Mouse (Mus musculus): ENCODE data around the gene Blm. TPM values are rescaled to one million over a fixed set of nuclear protein-coding genes. Genes with fewer than 3 reads are reported as not detected.

Gene Blm
- total and polyA plus RNA-seq, 3 experiments, result 24.1 to 56.2 (median 36.4) TPM

DNA sequence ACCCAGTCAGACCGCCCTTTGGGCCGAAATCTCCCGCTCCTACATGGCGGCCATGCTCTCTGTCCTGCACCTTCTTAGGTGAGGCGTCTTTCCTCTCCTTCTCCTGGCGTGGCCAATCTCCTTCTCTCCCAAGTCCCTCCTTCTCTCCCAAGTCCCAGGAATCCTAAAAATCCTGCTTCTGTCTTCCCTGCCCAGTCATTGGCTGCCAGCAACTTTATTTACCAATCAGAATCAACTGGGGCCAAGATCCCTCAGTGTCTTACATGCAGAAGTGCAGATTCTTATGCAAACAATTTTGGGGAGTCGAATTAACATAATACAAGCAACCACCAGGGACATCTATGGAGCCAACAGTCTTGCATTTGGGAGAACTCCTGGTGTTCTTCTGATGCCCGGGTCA is 33.1 kb upstream of the Blm start:
- peaks cover 11% of the 10 kb centered on the region for H3K27me3 ChIP-seq (replicated peaks)
- no peak overlapping the region for H3K9ac ChIP-seq (ENCODE audit: insufficient read depth, low read depth)
- no peak overlapping the region for H3K4me3 ChIP-seq (replicated peaks in 1 of 3; ENCODE audit: low read depth in 2 of 3, low read length in 2 of 3, poor library complexity in 1 of 3)
- peaks cover 0 to 6% of the 10 kb centered on the region in 2 experiments; a peak in 1 of 4 replicates for H3K4me1 ChIP-seq (ENCODE audit: control insufficient read depth in 1 of 2, insufficient read depth in 2 of 2)
- H3K9me3 ChIP-seq (replicated peaks; ENCODE audit: low read length), result peaks cover 5% of the 10 kb centered on the region
- no peaks in the 10 kb centered on the region for H3K79me2 ChIP-seq (replicated peaks; ENCODE audit: control insufficient read depth, extremely low read depth, insufficient read depth, poor library complexity, severe bottlenecking)
- dilution Hi-C loops (cut with MboI; ENCODE audit: extremely low pct_ligation_motif_present, extremely low pct_unique_long_range_greater_than_20kb, low sequenced_read_pairs) (loop anchor here (25.0 kb wide), 1 partner anchor 181 kb away; the partner anchor contains the start of gene Fes), in situ Hi-C loops (cut with MboI; ENCODE audit: low pct_ligation_motif_present, low pct_unique_long_range_greater_than_20kb, low sequenced_read_pairs) (no loop called here)
- no peak overlapping the region for H3K27ac ChIP-seq (ENCODE audit: insufficient read depth, low read depth)
- no peak for DNase-seq (ENCODE audit: extremely low read depth)
- TF ChIP-seq ZNF384 (IDR thresholded peaks at IDR 0.05; ENCODE audit: low read depth, low read length), result no peak
- no peaks in the 10 kb centered on the region for H3K36me3 ChIP-seq (replicated peaks in 1 of 2; ENCODE audit: control insufficient read depth in 1 of 2, insufficient read depth in 1 of 2, low read length in 1 of 2)
- H3K4me2 ChIP-seq (ENCODE audit: insufficient read depth, low read depth, poor library complexity, severe bottlenecking), result no peak overlapping the region

DNA sequence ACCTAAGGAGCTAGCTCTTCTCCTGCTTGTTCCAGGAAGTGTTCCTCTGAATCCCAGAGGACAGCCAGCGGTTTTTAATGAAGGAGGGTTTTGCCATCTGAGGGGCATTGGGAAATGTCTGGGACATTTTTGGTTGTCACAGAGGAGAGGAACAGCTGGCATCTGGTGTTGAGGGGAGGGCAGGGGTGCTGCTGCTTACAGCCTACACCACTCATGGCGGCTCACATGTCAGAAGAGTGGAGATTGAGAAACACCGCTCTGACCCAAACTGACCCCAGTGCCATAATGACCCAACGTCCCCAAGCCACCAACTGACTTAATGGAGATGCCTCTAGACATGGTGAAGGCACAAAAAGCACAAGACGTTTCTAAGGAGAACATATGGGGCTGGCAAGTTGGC is 27.0 kb upstream of the Blm start:
- Histone ChIP-seq H3K79me2 (replicated peaks; ENCODE audit: control insufficient read depth, extremely low read depth, insufficient read depth, poor library complexity, severe bottlenecking) (no peaks in the 10 kb centered on the region), H3K27ac (ENCODE audit: insufficient read depth, low read depth) (no peak overlapping the region), H3K9me3 (replicated peaks; ENCODE audit: low read length) (peaks cover 2% of the 10 kb centered on the region), H3K4me3 (replicated peaks in 1 of 3; ENCODE audit: low read depth in 2 of 3, low read length in 2 of 3, poor library complexity in 1 of 3) (no peak overlapping the region), H3K9ac (ENCODE audit: insufficient read depth, low read depth) (no peak overlapping the region), H3K4me2 (ENCODE audit: insufficient read depth, low read depth, poor library complexity, severe bottlenecking) (no peak overlapping the region), H3K36me3 (replicated peaks in 1 of 2; ENCODE audit: control insufficient read depth in 1 of 2, insufficient read depth in 1 of 2, low read length in 1 of 2) (no peaks in the 10 kb centered on the region), H3K4me1 (ENCODE audit: control insufficient read depth in 1 of 2, insufficient read depth in 2 of 2) (no peaks in the 10 kb centered on the region), H3K27me3 (replicated peaks) (peaks cover 8% of the 10 kb centered on the region)
- dilution Hi-C loops (cut with MboI; ENCODE audit: extremely low pct_ligation_motif_present, extremely low pct_unique_long_range_greater_than_20kb, low sequenced_read_pairs) (loop anchor here (25.0 kb wide), 1 partner anchor 175 kb away; the partner anchor contains the start of gene Fes), in situ Hi-C loops (cut with MboI; ENCODE audit: low pct_ligation_motif_present, low pct_unique_long_range_greater_than_20kb, low sequenced_read_pairs) (no loop called here)
- no peak for DNase-seq (ENCODE audit: extremely low read depth)
- TF ChIP-seq KAT2A (IDR thresholded peaks at IDR 0.05; ENCODE audit: insufficient replicate concordance, low read length) (no peak), MEF2A (IDR thresholded peaks at IDR 0.05; ENCODE audit: borderline replicate concordance, low read depth, low read length) (no peak), E2F4 (IDR thresholded peaks at IDR 0.05; ENCODE audit: insufficient replicate concordance, low read depth, low read length) (no peak), SIN3A (IDR thresholded peaks at IDR 0.05; ENCODE audit: low read length) (no peak), POLR2AphosphoS2 (IDR thresholded peaks at IDR 0.05; ENCODE audit: low read depth, low read length) (no peak), RCOR1 (conservative IDR thresholded peaks at IDR 0.05; ENCODE audit: low read depth, low read length) (no peak), SMC3 (IDR thresholded peaks at IDR 0.05; ENCODE audit: low read depth, low read length) (no peak), MXI1 (IDR thresholded peaks at IDR 0.05; ENCODE audit: low read depth, low read length) (no peak), USF2 (conservative IDR thresholded peaks at IDR 0.05; ENCODE audit: low read depth, low read length) (no peak), EP300 (IDR thresholded peaks at IDR 0.05; ENCODE audit: low read length) (no peak), ZMIZ1 (IDR thresholded peaks at IDR 0.05; ENCODE audit: low read depth, low read length) (no peak), ZC3H11A (IDR thresholded peaks at IDR 0.05; ENCODE audit: low read depth, low read length) (no peak), CHD2 (IDR thresholded peaks at IDR 0.05; ENCODE audit: low read length) (no peak), ZNF384 (IDR thresholded peaks at IDR 0.05; ENCODE audit: low read depth, low read length) (no peak), ZKSCAN1 (IDR thresholded peaks at IDR 0.05; ENCODE audit: borderline replicate concordance, low read depth, low read length) (no peak), TBP (conservative IDR thresholded peaks at IDR 0.05; ENCODE audit: low read depth, low read length) (no peak), ELF1 (IDR thresholded peaks at IDR 0.05; ENCODE audit: low read depth, low read length) (no peak), IRF4 (IDR thresholded peaks at IDR 0.05; ENCODE audit: low read depth, low read length) (no peak), POLR2A (IDR thresholded peaks at IDR 0.05; ENCODE audit: low read depth, low read length) (no peak)

Measured in CH12.LX (cell line).